Mouse (Mus musculus): ENCODE measurements at regions not wholly inside any gene's neighbourhood (a gene's known extent, or its start where the extent isn't known, plus 50 kb on each side); places are given as distances from the start of the nearest gene placed in this dataset.

- TF ChIP-seq ZNF384 (IDR thresholded peaks at IDR 0.05; ENCODE audit: low read depth, low read length) = no peak
- no peak for TF ChIP-seq MAFK (IDR thresholded peaks at IDR 0.05; ENCODE audit: insufficient read depth, low read depth, low read length)
- no peak for TF ChIP-seq CHD2 (IDR thresholded peaks at IDR 0.05; ENCODE audit: low read depth, low read length)
Measured at GRCm38 (mm10) chr7:115129001-115129400, 385.5 kb downstream of the Insc start.

All from ES-E14 (cell line).